Mouse (Mus musculus) stomach, postnatal 0 days (tissue): ENCODE results near the gene Raf1. TPM values are rescaled to one million over a fixed set of nuclear protein-coding genes. Genes with fewer than 3 reads are reported as not detected.
A peak's percentile ranks its signal among the peaks of the same experiment; 100 is the strongest.

ENCODE experiments used
- ATAC-seq: fragments of 200-750 bp; cut with Nextera tagmentation; 2 replicates; pipeline ENCODE4 v1.8.0; 2017; ENCODE audit not compliant: low FRiP score, low TSS enrichment
- DNase-seq: peaks from one replicate; pipeline ENCODE4 v3.0.0-alpha.2; 2016; ENCODE audit warnings: low spot score
- H3K27ac ChIP-seq: fragments of 300-500 bp; sonication (generic); replicated peaks from 2 replicates; pipeline ENCODE4 v1.5.1; 2014; ENCODE audit warnings: mild to moderate bottlenecking, control low read depth
- H3K27me3 ChIP-seq: fragments of 300-500 bp; sonication (generic); 2 replicates; pipeline ENCODE4 v1.6.1; 2014; ENCODE audit warnings: low read length; ENCODE audit not compliant: control insufficient read depth, insufficient read depth
- H3K36me3 ChIP-seq: fragments of 300-500 bp; sonication (generic); 2 replicates; pipeline ENCODE4 v1.6.1; 2014; ENCODE audit warnings: low read length, mixed read lengths; ENCODE audit not compliant: control insufficient read depth, insufficient read depth
- H3K4me1 ChIP-seq: fragments of 300-500 bp; sonication (generic); replicated peaks from 2 replicates; pipeline ENCODE4 v1.6.1; 2014; ENCODE audit warnings: antibody characterized with exemption; ENCODE audit not compliant: control insufficient read depth, insufficient read depth
- H3K4me2 ChIP-seq: fragments of 300-500 bp; sonication (generic); replicated peaks from 2 replicates; pipeline ENCODE4 v1.6.1; 2014; ENCODE audit warnings: low read depth, mild to moderate bottlenecking, control low read depth, moderate library complexity
- H3K4me3 ChIP-seq: fragments of 300-500 bp; sonication (generic); 2 replicates; pipeline ENCODE4 v1.5.1; 2014; ENCODE audit warnings: low read depth, low read length, control low read depth
- H3K9ac ChIP-seq: fragments of 300-500 bp; sonication (generic); 2 replicates; pipeline ENCODE4 v1.6.1; 2014; ENCODE audit warnings: mild to moderate bottlenecking, low read length, control low read depth, mixed read lengths
- H3K9me3 ChIP-seq: fragments of 300-500 bp; sonication (generic); 2 replicates; pipeline ENCODE4 v1.6.1; 2016; ENCODE audit warnings: low read length; ENCODE audit not compliant: control insufficient read depth
- CTCF ChIP-seq: IDR thresholded peaks from 2 replicates; pipeline ENCODE4 v1.5.1; 2016; ENCODE audit warnings: antibody characterized with exemption, low read depth, mild to moderate bottlenecking, moderate library complexity
- EP300 ChIP-seq: optimal IDR thresholded peaks from 2 replicates; pipeline ENCODE3; 2016; ENCODE audit warnings: antibody characterized with exemption
- WGBS: fragments of 180-500 bp; shearing (Covaris S2); extraction: QIAGEN DNeasy Blood & Tissue Kit; methylation state at CpG from one replicate; pipeline ENCODE4 v1.1.7; 2014; 5-methylcytosine and 5-hydroxymethylcytosine counted together
- polyA plus RNA-seq: library from polyadenylated mRNA; unstranded; fragments of >200 nt; fragmentation: Nextera tagmentation; extraction: Ambion mirVana; gene quantifications from 2 replicates; pipeline ENCODE4 v1.2.1, GENCODE M21; 2015

The Raf1 gene
- polyA plus RNA-seq, 1 experiment from 2014 or later, result 67.1 TPM

GRCm38 (mm10) chr6:115677441-115677840 lies 1.0 kb upstream of the Raf1 start:
- TF ChIP-seq EP300 (no peak), CTCF (no peak)
- Histone ChIP-seq H3K9me3 (no peaks in the 10 kb centered on the region), H3K27me3 (no peaks in the 10 kb centered on the region), H3K36me3 (no peaks in the 10 kb centered on the region), H3K4me3 (no peak overlapping the region), H3K4me2 (peak overlapping the region; percentile 63), H3K27ac (no peak overlapping the region), H3K4me1 (no peaks in the 10 kb centered on the region), H3K9ac (no peak overlapping the region)
- 89% methylated on average over 7 of the region's 7 CpGs for WGBS
- ATAC-seq (no peak), DNase-seq (no peak)

- peak overlapping the region; percentile 99 for H3K27ac ChIP-seq
- no peaks in the 10 kb centered on the region for H3K9me3 ChIP-seq
- DNase-seq (peak; percentile 64), ATAC-seq (peak; percentile 43)
- peak overlapping the region; percentile 85 for H3K4me2 ChIP-seq
- H3K9ac ChIP-seq, result peak overlapping the region; percentile 99
- peak overlapping the region; percentile 100 for H3K4me3 ChIP-seq
- H3K4me1 ChIP-seq, result no peaks in the 10 kb centered on the region
- H3K27me3 ChIP-seq, result no peaks in the 10 kb centered on the region
- 0% methylated on average over 43 of the region's 53 CpGs for WGBS
- TF ChIP-seq EP300, result no peak
- H3K36me3 ChIP-seq, result no peaks in the 10 kb centered on the region
Observed at GRCm38 (mm10) chr6:115675508-115676336, 713 bp downstream of the Raf1 start.

- WGBS, result under 1% methylated on average over 13 of the region's 13 CpGs
- TF ChIP-seq CTCF (no peak), EP300 (no peak)
- no peaks in the 10 kb centered on the region for H3K36me3 ChIP-seq
- H3K27me3 ChIP-seq, result no peaks in the 10 kb centered on the region
- DNase-seq (peak; percentile 35), ATAC-seq (no peak)
- H3K9ac ChIP-seq, result peak overlapping the region; percentile 99
- peak overlapping the region; percentile 99 for H3K27ac ChIP-seq
- no peaks in the 10 kb centered on the region for H3K9me3 ChIP-seq
- peak overlapping the region; percentile 100 for H3K4me3 ChIP-seq
- H3K4me1 ChIP-seq, result no peaks in the 10 kb centered on the region
- peak overlapping the region; percentile 85 for H3K4me2 ChIP-seq
Observed at GRCm38 (mm10) chr6:115675166-115675507, 1.3 kb downstream of the Raf1 start.

- no peak for TF ChIP-seq CTCF
- TF ChIP-seq EP300, result no peak
- WGBS, result 19% methylated on average over 2 of the region's 2 CpGs
- 0 out of 2 replicates have a peak overlapping the region, but pooled peaks have one; percentile 99 for H3K27ac ChIP-seq
Observed at GRCm38 (mm10) chr6:115674316-115674715, 2.1 kb downstream of the Raf1 start.

GRCm38 (mm10) chr6:115672700-115673099 lies 3.7 kb downstream of the Raf1 start:
- DNase-seq, result no peak
- no peak for TF ChIP-seq EP300
- TF ChIP-seq CTCF, result no peak

More at GRCm38 (mm10) chr6:115674316-115674715, 2.1 kb downstream of the Raf1 start:
- Histone ChIP-seq H3K4me2 (peak overlapping the region; percentile 85), H3K9me3 (no peaks in the 10 kb centered on the region), H3K36me3 (no peaks in the 10 kb centered on the region), H3K4me1 (no peaks in the 10 kb centered on the region), H3K4me3 (peak overlapping the region; percentile 100), H3K9ac (peak overlapping the region; percentile 99), H3K27me3 (no peaks in the 10 kb centered on the region)
- no peak for ATAC-seq
- no peak for DNase-seq

GRCm38 (mm10) chr6:115666641-115667040 lies 9.8 kb downstream of the Raf1 start:
- H3K9me3 ChIP-seq, result no peaks in the 10 kb centered on the region
- H3K27me3 ChIP-seq, result no peaks in the 10 kb centered on the region
- H3K4me3 ChIP-seq, result no peak overlapping the region
- no peak overlapping the region for H3K4me2 ChIP-seq
- ATAC-seq (peak; percentile 96), DNase-seq (peak; percentile 57)
- H3K27ac ChIP-seq, result no peak overlapping the region
- H3K4me1 ChIP-seq, result no peaks in the 10 kb centered on the region
- H3K9ac ChIP-seq, result no peak overlapping the region
- TF ChIP-seq EP300, result no peak
- 58% methylated on average over 4 of the region's 4 CpGs for WGBS
- H3K36me3 ChIP-seq, result no peaks in the 10 kb centered on the region

More at GRCm38 (mm10) chr6:115672700-115673099, 3.7 kb downstream of the Raf1 start:
- no peak overlapping the region for H3K4me2 ChIP-seq
- H3K36me3 ChIP-seq, result no peaks in the 10 kb centered on the region
- H3K4me3 ChIP-seq, result no peak overlapping the region
- no peak overlapping the region for H3K27ac ChIP-seq
- no peaks in the 10 kb centered on the region for H3K4me1 ChIP-seq
- ATAC-seq, result no peak
- no peak overlapping the region for H3K9ac ChIP-seq
- no peaks in the 10 kb centered on the region for H3K27me3 ChIP-seq
- H3K9me3 ChIP-seq, result no peaks in the 10 kb centered on the region
- WGBS, result 97% methylated on average over 1 of the region's 1 CpGs
